Mouse (Mus musculus): ENCODE data around the gene Timp3.

GRCm38 (mm10) chr10:86298326-86298725, 1.8 kb upstream of the Timp3 start:
- TF ChIP-seq POU5F1 (IDR thresholded peaks at IDR 0.05; ENCODE audit: borderline replicate concordance, low read length) (no peak), CTCF (conservative IDR thresholded peaks at IDR 0.05; ENCODE audit: low read length) (no peak), NANOG (IDR thresholded peaks at IDR 0.05; ENCODE audit: borderline replicate concordance, low read length) (no peak)

Measured in E14TG2a.4 (cell line).